Mouse (Mus musculus) liver, embryonic 14.5 days (tissue): ENCODE measurements around the gene Zbp1.

Experiments
- CTCF ChIP-seq: IDR thresholded peaks from 2 replicates; pipeline ENCODE4 v1.5.1; 2016; ENCODE audit warnings: antibody characterized with exemption, low read depth, control low read depth
- EP300 ChIP-seq: IDR thresholded peaks from 2 replicates; pipeline ENCODE4 v1.6.1; 2016; ENCODE audit warnings: antibody characterized with exemption, low read depth

- TF ChIP-seq CTCF, result no peak
- TF ChIP-seq EP300, result no peak
Observed at GRCm38 (mm10) chr2:173267562-173267961, 48.8 kb upstream of the Zbp1 start.
